Mouse (Mus musculus) kidney, embryonic 15.5 days (tissue): ENCODE measurements around the gene Lgr6. TPM values are rescaled to one million over a fixed set of nuclear protein-coding genes. Genes with fewer than 3 reads are reported as not detected.

ENCODE experiments used
- ATAC-seq: fragments of 200-750 bp; cut with Nextera tagmentation; replicated peaks from 2 replicates; pipeline ENCODE4 v1.8.0; 2017; ENCODE audit warnings: moderate TSS enrichment; ENCODE audit not compliant: low FRiP score
- H3K27ac ChIP-seq: fragments of 300-500 bp; sonication (generic); 2 replicates; pipeline ENCODE4 v1.5.1; 2015; ENCODE audit warnings: mild to moderate bottlenecking, inconsistent platforms
- H3K27me3 ChIP-seq: fragments of 300-500 bp; sonication (generic); 2 replicates; pipeline ENCODE4 v1.6.1; 2015; ENCODE audit warnings: inconsistent platforms
- H3K36me3 ChIP-seq: fragments of 300-500 bp; sonication (generic); 2 replicates; pipeline ENCODE4 v1.6.1; 2015; ENCODE audit warnings: inconsistent platforms
- H3K4me1 ChIP-seq: fragments of 300-500 bp; sonication (generic); 2 replicates; pipeline ENCODE4 v1.6.1; 2015; ENCODE audit warnings: inconsistent platforms
- H3K4me2 ChIP-seq: fragments of 300-500 bp; sonication (generic); 2 replicates; pipeline ENCODE4 v1.6.1; 2015; ENCODE audit warnings: moderate library complexity, mild to moderate bottlenecking, inconsistent platforms
- H3K4me3 ChIP-seq: fragments of 300-500 bp; sonication (generic); replicated peaks from 2 replicates; pipeline ENCODE4 v1.5.1; 2015; ENCODE audit warnings: mild to moderate bottlenecking, inconsistent platforms
- H3K9ac ChIP-seq: fragments of 300-500 bp; sonication (generic); 2 replicates; pipeline ENCODE4 v1.6.1; 2015; ENCODE audit warnings: mild to moderate bottlenecking, inconsistent platforms
- H3K9me3 ChIP-seq: fragments of 300-500 bp; sonication (generic); replicated peaks from 2 replicates; pipeline ENCODE4 v1.6.1; 2016; ENCODE audit warnings: inconsistent platforms
- WGBS: fragments of 180-500 bp; shearing (Covaris S2); methylation state at CpG from one replicate; pipeline ENCODE4 v1.1.7; 2015; ENCODE audit warnings: mixed read lengths; 5-methylcytosine and 5-hydroxymethylcytosine counted together
- polyA plus RNA-seq: library from polyadenylated mRNA; unstranded; fragments of >200 nt; fragmentation: Nextera tagmentation; extraction: Ambion mirVana; gene quantifications from 2 replicates; pipeline ENCODE4 v1.2.1, GENCODE M21; 2015

Lgr6 gene
- polyA plus RNA-seq, 1 experiment from 2014 or later, result 1.1 TPM

GRCm38 (mm10) chr1:135003346-135003745 is 101.7 kb downstream of the Lgr6 start:
- Histone ChIP-seq H3K4me1 (no peaks in the 10 kb centered on the region), H3K4me2 (no peak overlapping the region), H3K9me3 (no peaks in the 10 kb centered on the region), H3K27me3 (peaks cover 3% of the 10 kb centered on the region; the same call in 1 of the 2 replicates), H3K9ac (no peak overlapping the region), H3K4me3 (no peak overlapping the region), H3K27ac (no peak overlapping the region), H3K36me3 (no peaks in the 10 kb centered on the region)
- whole genome bisulfite sequencing, result 57% methylated on average over 4 of the region's 4 CpGs
- ATAC-seq, result no peak

- Histone ChIP-seq H3K9me3 (no peaks in the 10 kb centered on the region), H3K27me3 (peaks cover 12% of the 10 kb centered on the region), H3K4me3 (no peak overlapping the region), H3K9ac (no peak overlapping the region), H3K36me3 (no peaks in the 10 kb centered on the region), H3K4me2 (no peak overlapping the region), H3K4me1 (no peaks in the 10 kb centered on the region), H3K27ac (no peak overlapping the region)
- ATAC-seq, result no peak
- WGBS, result 66% methylated on average over 9 of the region's 9 CpGs
Measured at GRCm38 (mm10) chr1:135000527-135000926, 104.5 kb downstream of the Lgr6 start.

- H3K27ac ChIP-seq, result no peak overlapping the region
- no peaks in the 10 kb centered on the region for H3K4me1 ChIP-seq
- H3K9ac ChIP-seq, result no peak overlapping the region
- H3K27me3 ChIP-seq, result peaks cover 21% of the 10 kb centered on the region
- ATAC-seq, result no peak
- no peaks in the 10 kb centered on the region for H3K9me3 ChIP-seq
- no peak overlapping the region for H3K4me3 ChIP-seq
- 79% methylated on average over 8 of the region's 8 CpGs for WGBS
- no peak overlapping the region for H3K4me2 ChIP-seq
- H3K36me3 ChIP-seq, result no peaks in the 10 kb centered on the region
Measured at GRCm38 (mm10) chr1:134998231-134998630, 106.8 kb downstream of the Lgr6 start.

- H3K9me3 ChIP-seq, result no peaks in the 10 kb centered on the region
- WGBS, result 89% methylated on average over 5 of the region's 5 CpGs
- no peak overlapping the region for H3K4me3 ChIP-seq
- no peak overlapping the region for H3K27ac ChIP-seq
- H3K9ac ChIP-seq, result no peak overlapping the region
- peaks cover 2% of the 10 kb centered on the region; the same call in 1 of the 2 replicates for H3K4me1 ChIP-seq
- no peak for ATAC-seq
- no peak overlapping the region for H3K4me2 ChIP-seq
- H3K36me3 ChIP-seq, result no peaks in the 10 kb centered on the region
- H3K27me3 ChIP-seq, result peaks cover 21% of the 10 kb centered on the region
Measured at GRCm38 (mm10) chr1:134997568-134997967, 107.5 kb downstream of the Lgr6 start.

- no peak for ATAC-seq
- Histone ChIP-seq H3K36me3 (no peaks in the 10 kb centered on the region), H3K4me2 (no peak overlapping the region), H3K27me3 (peaks cover 21% of the 10 kb centered on the region), H3K9me3 (no peaks in the 10 kb centered on the region), H3K4me3 (no peak overlapping the region), H3K27ac (no peak overlapping the region), H3K4me1 (peaks cover 13% of the 10 kb centered on the region), H3K9ac (no peak overlapping the region)
- 91% methylated on average over 7 of the region's 7 CpGs for WGBS
Measured at GRCm38 (mm10) chr1:134996471-134996870, 108.6 kb downstream of the Lgr6 start.

GRCm38 (mm10) chr1:134995954-134996353 is 109.1 kb downstream of the Lgr6 start:
- Histone ChIP-seq H3K27me3 (peaks cover 21% of the 10 kb centered on the region), H3K4me3 (no peak overlapping the region), H3K36me3 (no peaks in the 10 kb centered on the region), H3K27ac (no peak overlapping the region), H3K4me2 (no peak overlapping the region), H3K9ac (no peak overlapping the region), H3K4me1 (peaks cover 17% of the 10 kb centered on the region), H3K9me3 (no peaks in the 10 kb centered on the region)
- no peak for ATAC-seq
- 21% methylated on average over 1 of the region's 1 CpGs for WGBS

- Histone ChIP-seq H3K36me3 (no peaks in the 10 kb centered on the region), H3K4me3 (no peak overlapping the region), H3K27me3 (peaks cover 22% of the 10 kb centered on the region), H3K27ac (no peak overlapping the region), H3K4me2 (no peak overlapping the region), H3K9me3 (no peaks in the 10 kb centered on the region), H3K4me1 (peaks cover 17% of the 10 kb centered on the region), H3K9ac (no peak overlapping the region)
- WGBS, result 74% methylated on average over 4 of the region's 4 CpGs
- ATAC-seq, result no peak
Measured at GRCm38 (mm10) chr1:134995437-134995836, 109.6 kb downstream of the Lgr6 start.

GRCm38 (mm10) chr1:134994739-134995138 is 110.3 kb downstream of the Lgr6 start:
- no peak overlapping the region for H3K27ac ChIP-seq
- H3K4me1 ChIP-seq, result peaks cover 17% of the 10 kb centered on the region
- H3K36me3 ChIP-seq, result no peaks in the 10 kb centered on the region
- no peaks in the 10 kb centered on the region for H3K9me3 ChIP-seq
- H3K27me3 ChIP-seq, result peaks cover 29% of the 10 kb centered on the region
- no peak overlapping the region for H3K4me2 ChIP-seq
- no peak overlapping the region for H3K4me3 ChIP-seq
- WGBS, result 82% methylated on average over 3 of the region's 3 CpGs
- H3K9ac ChIP-seq, result no peak overlapping the region
- ATAC-seq, result no peak

- ATAC-seq, result peak; percentile 34
- no peaks in the 10 kb centered on the region for H3K9me3 ChIP-seq
- 10% methylated on average over 8 of the region's 8 CpGs for WGBS
- H3K27me3 ChIP-seq, result peaks cover 42% of the 10 kb centered on the region
- H3K4me3 ChIP-seq, result no peak overlapping the region
- H3K4me1 ChIP-seq, result peaks cover 26% of the 10 kb centered on the region
- no peaks in the 10 kb centered on the region for H3K36me3 ChIP-seq
- no peak overlapping the region for H3K4me2 ChIP-seq
- H3K27ac ChIP-seq, result peak overlapping the region; percentile 24; the same call in 1 of the 2 replicates
- no peak overlapping the region for H3K9ac ChIP-seq
Measured at GRCm38 (mm10) chr1:134992046-134992645, 112.9 kb downstream of the Lgr6 start.

- peaks cover 29% of the 10 kb centered on the region for H3K27me3 ChIP-seq
- no peak for ATAC-seq
- 10% methylated on average over 7 of the region's 7 CpGs for WGBS
Measured at GRCm38 (mm10) chr1:134989372-134989771, 115.7 kb downstream of the Lgr6 start.

GRCm38 (mm10) chr1:134987962-134988341 is 117.1 kb downstream of the Lgr6 start:
- no peaks in the 10 kb centered on the region for H3K9me3 ChIP-seq
- H3K36me3 ChIP-seq, result no peaks in the 10 kb centered on the region
- H3K9ac ChIP-seq, result 0 out of 2 replicates have a peak overlapping the region, but pooled peaks have one; percentile 18
- peaks cover 26% of the 10 kb centered on the region for H3K4me1 ChIP-seq
- no peak overlapping the region for H3K27ac ChIP-seq
- peak overlapping the region; percentile 46 for H3K4me3 ChIP-seq
- 6% methylated on average over 14 of the region's 14 CpGs for WGBS
- H3K27me3 ChIP-seq, result peaks cover 22% of the 10 kb centered on the region
- H3K4me2 ChIP-seq, result peak overlapping the region; percentile 87
- ATAC-seq, result no peak

More at GRCm38 (mm10) chr1:134989372-134989771, 115.7 kb downstream of the Lgr6 start:
- H3K9me3 ChIP-seq, result no peaks in the 10 kb centered on the region
- peaks cover 26% of the 10 kb centered on the region for H3K4me1 ChIP-seq
- H3K36me3 ChIP-seq, result no peaks in the 10 kb centered on the region
- no peak overlapping the region for H3K9ac ChIP-seq
- H3K27ac ChIP-seq, result no peak overlapping the region
- no peak overlapping the region for H3K4me3 ChIP-seq
- no peak overlapping the region for H3K4me2 ChIP-seq

- Histone ChIP-seq H3K9me3 (no peaks in the 10 kb centered on the region), H3K36me3 (no peaks in the 10 kb centered on the region), H3K27ac (no peak overlapping the region), H3K27me3 (peaks cover 26% of the 10 kb centered on the region), H3K4me3 (peak overlapping the region; percentile 46), H3K4me1 (peaks cover 22% of the 10 kb centered on the region), H3K9ac (0 out of 2 replicates have a peak overlapping the region, but pooled peaks have one; percentile 18), H3K4me2 (peak overlapping the region; percentile 87)
- ATAC-seq, result peak; percentile 64
- WGBS, result 29% methylated on average over 48 of the region's 48 CpGs
Measured at GRCm38 (mm10) chr1:134987173-134987961, 117.7 kb downstream of the Lgr6 start.
